8 mouse cellular contexts compared by ENCODE assay signal in genomic region chr3:36863427-36863826, GRCm38 (mm10). TPM values are rescaled to one million over a fixed set of nuclear protein-coding genes. Genes with fewer than 3 reads are reported as not detected.
A peak's percentile ranks its signal among the peaks of the same experiment; 100 is the strongest.
DNase-seq lines count a peak whose midpoint lies in the region; ATAC-seq and TF ChIP-seq lines count a peak whose summit lies in the region.

No protein-coding gene starts in this region.

- under 1% methylated on average over 21 of the region's 23 CpGs for WGBS in liver, adult 2 months
- 3% methylated on average over 18 of the region's 23 CpGs for WGBS in forebrain, postnatal 0 days
- WGBS in liver, embryonic 15.5 days (ENCODE audit: insufficient replicate concordance), result under 1% methylated on average over 23 of the region's 23 CpGs

- no peak for TF ChIP-seq POLR2A in liver, adult 2 months (IDR thresholded peaks at IDR 0.05; ENCODE audit: extremely low read depth, insufficient read depth, low read length)

- peak overlapping the region; percentile 65 for H3K4me2 ChIP-seq in forebrain, postnatal 0 days (ENCODE audit: low read depth)
- peak overlapping the region; percentile 86 for H3K4me2 ChIP-seq in liver, embryonic 15.5 days

- no peaks in the 10 kb centered on the region for H3K9me3 ChIP-seq in forebrain, postnatal 0 days (ENCODE audit: low read length)
- H3K9me3 ChIP-seq in liver, embryonic 15.5 days (replicated peaks), result no peaks in the 10 kb centered on the region

- peaks cover 7% of the 10 kb centered on the region for H3K4me1 ChIP-seq in liver, adult 2 months (ENCODE audit: control insufficient read depth, insufficient read depth, low read length)
- H3K4me1 ChIP-seq in forebrain, postnatal 0 days (ENCODE audit: insufficient read depth), result peaks cover 8% of the 10 kb centered on the region; the same call in 1 of the 2 replicates
- peaks cover 22% of the 10 kb centered on the region for H3K4me1 ChIP-seq in liver, embryonic 15.5 days (replicated peaks)

- TF ChIP-seq CTCF in liver, adult 2 months (IDR thresholded peaks at IDR 0.05; ENCODE audit: low read depth, low read length), result no peak
- TF ChIP-seq CTCF in forebrain, postnatal 0 days (IDR thresholded peaks at IDR 0.05; ENCODE audit: low read depth), result no peak

- no peaks in the 10 kb centered on the region for H3K27me3 ChIP-seq in liver, adult 2 months (ENCODE audit: control insufficient read depth, insufficient read depth, low read length)
- no peaks in the 10 kb centered on the region for H3K27me3 ChIP-seq in forebrain, postnatal 0 days (ENCODE audit: insufficient read depth, low read length)
- no peaks in the 10 kb centered on the region for H3K27me3 ChIP-seq in liver, embryonic 15.5 days

- peak; percentile 54 for DNase-seq in liver, adult 2 months (ENCODE audit: extremely low read depth, low read depth, low spot score)
- DNase-seq in liver (no peak), ZHBTc4 (ENCODE audit: low read depth, low spot score) (peak; percentile 13)
- peak; percentile 31 for DNase-seq in forebrain, postnatal 0 days
- no peak for DNase-seq in adrenal gland, adult (ENCODE audit: inconsistent age in 2 of 2, low spot score in 1 of 2)
- DNase-seq in gastrocnemius, postnatal 25 days, result no peak
- no peak for DNase-seq in cerebellum, postnatal 25 days

- H3K27ac ChIP-seq in liver, adult 2 months (replicated peaks; ENCODE audit: insufficient read depth, low read depth, low read length), result peak overlapping the region; percentile 70
- peak overlapping the region; percentile 80; the same call in 1 of the 2 replicates for H3K27ac ChIP-seq in forebrain, postnatal 0 days (ENCODE audit: low read depth, low read length)
- H3K27ac ChIP-seq in liver, embryonic 15.5 days (replicated peaks), result peak overlapping the region; percentile 89

- H3K79me2 ChIP-seq in liver, adult 2 months (ENCODE audit: control insufficient read depth, insufficient read depth, low read length), result peaks cover 4% of the 10 kb centered on the region; the same call in 1 of the 2 replicates

- H3K9ac ChIP-seq in liver, adult 2 months (ENCODE audit: low read depth, low read length), result peak overlapping the region; percentile 78
- H3K9ac ChIP-seq in forebrain, postnatal 0 days, result peak overlapping the region; percentile 88
- H3K9ac ChIP-seq in liver, embryonic 15.5 days, result peak overlapping the region; percentile 91

- ATAC-seq in forebrain, postnatal 0 days, result no peak
- peak; percentile 56 for ATAC-seq in liver, embryonic 15.5 days (ENCODE audit: insufficient read depth)

- peaks cover 21% of the 10 kb centered on the region for H3K36me3 ChIP-seq in liver, adult 2 months (ENCODE audit: control insufficient read depth, insufficient read depth, low read length)
- peaks cover 8% of the 10 kb centered on the region; the same call in 1 of the 2 replicates for H3K36me3 ChIP-seq in forebrain, postnatal 0 days (ENCODE audit: insufficient read depth)
- H3K36me3 ChIP-seq in liver, embryonic 15.5 days (replicated peaks), result peaks cover 24% of the 10 kb centered on the region

- peak overlapping the region; percentile 64 for H3K4me3 ChIP-seq in liver, adult 2 months (ENCODE audit: insufficient read depth, low read depth, low read length)
- peak overlapping the region; percentile 94 for H3K4me3 ChIP-seq in forebrain, postnatal 0 days (ENCODE audit: low read depth, low read length)
- peak overlapping the region; percentile 90 for H3K4me3 ChIP-seq in liver, embryonic 15.5 days (replicated peaks)

RNA-seq across cellular contexts. Expression of gene 4932438A13Rik, which starts 0.5 kb away (rescaled TPM):
- 37.9 and 39.9 TPM in 2 replicates for total RNA-seq in liver, adult 2 months (2014; rRNA removed)
- polyA plus RNA-seq in liver, adult 2 months (2012; rRNA removed), result 5.9 TPM in 2 replicates
- total RNA-seq in forebrain, postnatal 0 days (2014; rRNA removed), result 49.1 and 66.6 TPM in 2 replicates
- polyA plus RNA-seq in forebrain, postnatal 0 days (2015; fragmentation: Nextera tagmentation; extraction: Ambion mirVana), result 29.4 and 62.5 TPM in 2 replicates
- polyA plus RNA-seq in liver, embryonic 15.5 days (2015; fragmentation: Nextera tagmentation; extraction: Ambion mirVana), result 12.5 and 19.0 TPM in 2 replicates
- 10 to 100 TPM; 21.3 to 26.3 TPM for total RNA-seq in gastrocnemius, postnatal 25 days (2021)

Comparison
In these comparisons a context has a peak if more than half of its experiments do, and no peak if none do; other contexts are left out.
1. DNase-seq: peak in liver, adult 2 months (single experiment), ZHBTc4 (single experiment) and forebrain, postnatal 0 days (single experiment); none in liver (single experiment), adrenal gland, adult (0 of 2), gastrocnemius, postnatal 25 days (single experiment) and cerebellum, postnatal 25 days (0 of 2).
2. Peak in every context shown above with its lines, with median percentiles within 50 percentile points of each other: H3K27ac ChIP-seq, H3K4me3 ChIP-seq and H3K9ac ChIP-seq.